Mouse (Mus musculus) midbrain, embryonic 15.5 days (tissue): ENCODE measurements around the gene Mfsd12. TPM values are rescaled to one million over a fixed set of nuclear protein-coding genes. Genes with fewer than 3 reads are reported as not detected.
A peak's percentile ranks its signal among the peaks of the same experiment; 100 is the strongest.

Experiments
- ATAC-seq: fragments of 200-750 bp; cut with Nextera tagmentation; replicated peaks from 2 replicates; pipeline ENCODE4 v1.8.0; 2017; ENCODE audit warnings: moderate TSS enrichment
- H3K27ac ChIP-seq: fragments of 300-500 bp; sonication (generic); 2 replicates; pipeline ENCODE4 v1.5.1; 2015; ENCODE audit warnings: mild to moderate bottlenecking, inconsistent platforms
- H3K27me3 ChIP-seq: fragments of 300-500 bp; sonication (generic); replicated peaks from 2 replicates; pipeline ENCODE4 v1.6.1; 2015; ENCODE audit warnings: inconsistent platforms
- H3K36me3 ChIP-seq: fragments of 300-500 bp; sonication (generic); replicated peaks from 2 replicates; pipeline ENCODE4 v1.6.1; 2015; ENCODE audit warnings: inconsistent platforms
- H3K4me1 ChIP-seq: fragments of 300-500 bp; sonication (generic); 2 replicates; pipeline ENCODE4 v1.6.1; 2015; ENCODE audit warnings: inconsistent platforms
- H3K4me2 ChIP-seq: fragments of 300-500 bp; sonication (generic); 2 replicates; pipeline ENCODE4 v1.6.1; 2015; ENCODE audit warnings: inconsistent platforms, mild to moderate bottlenecking, moderate library complexity
- H3K4me3 ChIP-seq: fragments of 300-500 bp; sonication (generic); 2 replicates; pipeline ENCODE4 v1.5.1; 2015; ENCODE audit warnings: mild to moderate bottlenecking, inconsistent platforms
- H3K9ac ChIP-seq: fragments of 300-500 bp; sonication (generic); 2 replicates; pipeline ENCODE4 v1.6.1; 2015; ENCODE audit warnings: mild to moderate bottlenecking, inconsistent platforms
- H3K9me3 ChIP-seq: fragments of 300-500 bp; sonication (generic); 2 replicates; pipeline ENCODE4 v1.6.1; 2016; ENCODE audit warnings: inconsistent platforms
- WGBS: fragments of 180-500 bp; shearing (Covaris S2); methylation state at CpG from one replicate; pipeline ENCODE4 v1.1.7; 2015; ENCODE audit warnings: mixed read lengths; 5-methylcytosine and 5-hydroxymethylcytosine counted together
- polyA plus RNA-seq: library from polyadenylated mRNA; unstranded; fragments of >200 nt; fragmentation: Nextera tagmentation; extraction: Ambion mirVana; gene quantifications from 2 replicates; pipeline ENCODE4 v1.2.1, GENCODE M21; 2015

The Mfsd12 gene
- polyA plus RNA-seq, 1 experiment from 2014 or later = 19.7 TPM

GRCm38 (mm10) chr10:81382039-81382438 lies 24.7 kb downstream of the Mfsd12 start:
- 84% methylated on average over 5 of the region's 5 CpGs for WGBS
- H3K27ac ChIP-seq = no peak overlapping the region
- H3K4me3 ChIP-seq = no peak overlapping the region
- H3K9me3 ChIP-seq = no peaks in the 10 kb centered on the region
- H3K4me2 ChIP-seq = no peak overlapping the region
- H3K4me1 ChIP-seq = peaks cover 26% of the 10 kb centered on the region
- H3K9ac ChIP-seq = no peak overlapping the region
- H3K27me3 ChIP-seq = no peaks in the 10 kb centered on the region
- H3K36me3 ChIP-seq = peaks cover under 1% of the 10 kb centered on the region; the same call in 1 of the 2 replicates
- ATAC-seq = no peak

GRCm38 (mm10) chr10:81383802-81384604 lies 26.7 kb downstream of the Mfsd12 start, which contains the start of the genes Dohh and Gm48551:
TSS of gene Dohh (plus strand) at chr10:81384428.
TSS of gene Gm48551 (plus strand) at chr10:81384466.
- Histone ChIP-seq H3K9me3 (no peaks in the 10 kb centered on the region), H3K9ac (peak within 1 kb of the TSS; percentile 71), H3K27ac (peak within 1 kb of the TSS; percentile 81), H3K4me2 (peak within 1 kb of the TSS; percentile 77), H3K27me3 (no peaks in the 10 kb centered on the region), H3K36me3 (peaks cover 10% of the 10 kb centered on the region; the same call in 1 of the 2 replicates), H3K4me3 (peak within 1 kb of the TSS; percentile 81), H3K4me1 (peaks cover 18% of the 10 kb centered on the region)
- ATAC-seq = peak; percentile 94
- 7% methylated on average over 54 of the region's 54 CpGs for WGBS

GRCm38 (mm10) chr10:81384605-81384982 lies 27.3 kb downstream of the Mfsd12 start:
- H3K4me1 ChIP-seq = peaks cover 17% of the 10 kb centered on the region
- under 1% methylated on average over 19 of the region's 19 CpGs for WGBS
- H3K36me3 ChIP-seq = peaks cover 10% of the 10 kb centered on the region; the same call in 1 of the 2 replicates
- no peaks in the 10 kb centered on the region for H3K9me3 ChIP-seq
- H3K27ac ChIP-seq = peak overlapping the region; percentile 81
- ATAC-seq = peak; percentile 45
- H3K27me3 ChIP-seq = no peaks in the 10 kb centered on the region
- peak overlapping the region; percentile 71 for H3K9ac ChIP-seq
- peak overlapping the region; percentile 81 for H3K4me3 ChIP-seq
- H3K4me2 ChIP-seq = peak overlapping the region; percentile 77

- H3K4me3 ChIP-seq = peak overlapping the region; percentile 81; the same call in 1 of the 2 replicates
- WGBS = 80% methylated on average over 22 of the region's 22 CpGs
- no peak overlapping the region for H3K9ac ChIP-seq
- H3K4me2 ChIP-seq = peak overlapping the region; percentile 77
- H3K27me3 ChIP-seq = no peaks in the 10 kb centered on the region
- peaks cover 18% of the 10 kb centered on the region for H3K4me1 ChIP-seq
- no peaks in the 10 kb centered on the region for H3K9me3 ChIP-seq
- peaks cover 10% of the 10 kb centered on the region; the same call in 1 of the 2 replicates for H3K36me3 ChIP-seq
- H3K27ac ChIP-seq = no peak overlapping the region
- no peak for ATAC-seq
Observed at GRCm38 (mm10) chr10:81385603-81386306, 28.5 kb downstream of the Mfsd12 start.

GRCm38 (mm10) chr10:81387716-81388115 lies 30.4 kb downstream of the Mfsd12 start:
- no peak for ATAC-seq
- Histone ChIP-seq H3K4me3 (no peak overlapping the region), H3K4me1 (peaks cover 18% of the 10 kb centered on the region), H3K9ac (no peak overlapping the region), H3K27ac (no peak overlapping the region), H3K27me3 (no peaks in the 10 kb centered on the region), H3K36me3 (peaks cover 10% of the 10 kb centered on the region; the same call in 1 of the 2 replicates), H3K9me3 (no peaks in the 10 kb centered on the region), H3K4me2 (no peak overlapping the region)
- WGBS = 94% methylated on average over 20 of the region's 20 CpGs

- H3K9me3 ChIP-seq = no peaks in the 10 kb centered on the region
- H3K4me2 ChIP-seq = no peak within 1 kb of the TSS
- H3K27ac ChIP-seq = no peak within 1 kb of the TSS
- H3K4me3 ChIP-seq = no peak within 1 kb of the TSS
- 82% methylated on average over 5 of the region's 5 CpGs for WGBS
- H3K4me1 ChIP-seq = peaks cover 26% of the 10 kb centered on the region
- H3K27me3 ChIP-seq = no peaks in the 10 kb centered on the region
- ATAC-seq = no peak
- H3K9ac ChIP-seq = no peak within 1 kb of the TSS
- peaks cover 10% of the 10 kb centered on the region; the same call in 1 of the 2 replicates for H3K36me3 ChIP-seq
Observed at GRCm38 (mm10) chr10:81388505-81389055, 31.3 kb downstream of the Mfsd12 start, which contains the start of gene Gm48552. TSS of gene Gm48552 (plus strand) at chr10:81389005.

- H3K4me3 ChIP-seq = no peak overlapping the region
- ATAC-seq = no peak
- no peak overlapping the region for H3K27ac ChIP-seq
- H3K9ac ChIP-seq = no peak overlapping the region
- no peaks in the 10 kb centered on the region for H3K27me3 ChIP-seq
- H3K9me3 ChIP-seq = no peaks in the 10 kb centered on the region
- WGBS = 45% methylated on average over 3 of the region's 3 CpGs
- no peak overlapping the region for H3K4me2 ChIP-seq
- peaks cover 28% of the 10 kb centered on the region for H3K4me1 ChIP-seq
- H3K36me3 ChIP-seq = peaks cover 10% of the 10 kb centered on the region; the same call in 1 of the 2 replicates
Observed at GRCm38 (mm10) chr10:81389373-81389772, 32.1 kb downstream of the Mfsd12 start.

- peak; percentile 27; the same call in 1 of the 2 replicates for ATAC-seq
- H3K4me3 ChIP-seq = no peak overlapping the region
- H3K36me3 ChIP-seq = peaks cover 10% of the 10 kb centered on the region; the same call in 1 of the 2 replicates
- no peak overlapping the region for H3K27ac ChIP-seq
- no peaks in the 10 kb centered on the region for H3K27me3 ChIP-seq
- H3K4me1 ChIP-seq = peaks cover 26% of the 10 kb centered on the region
- WGBS = 55% methylated on average over 23 of the region's 23 CpGs
- H3K9ac ChIP-seq = no peak overlapping the region
- H3K9me3 ChIP-seq = no peaks in the 10 kb centered on the region
- no peak overlapping the region for H3K4me2 ChIP-seq
Observed at GRCm38 (mm10) chr10:81389801-81390677, 32.7 kb downstream of the Mfsd12 start.

- peaks cover 20% of the 10 kb centered on the region for H3K4me1 ChIP-seq
- no peak overlapping the region for H3K4me3 ChIP-seq
- 93% methylated on average over 13 of the region's 13 CpGs for WGBS
- no peak overlapping the region for H3K4me2 ChIP-seq
- no peak overlapping the region for H3K27ac ChIP-seq
- ATAC-seq = no peak
- H3K9ac ChIP-seq = no peak overlapping the region
- H3K27me3 ChIP-seq = no peaks in the 10 kb centered on the region
- no peaks in the 10 kb centered on the region for H3K9me3 ChIP-seq
- peaks cover 10% of the 10 kb centered on the region; the same call in 1 of the 2 replicates for H3K36me3 ChIP-seq
Observed at GRCm38 (mm10) chr10:81390678-81390965, 33.3 kb downstream of the Mfsd12 start.

GRCm38 (mm10) chr10:81392270-81392669 lies 35.0 kb downstream of the Mfsd12 start:
- Histone ChIP-seq H3K9ac (no peak overlapping the region), H3K9me3 (no peaks in the 10 kb centered on the region), H3K36me3 (peaks cover 8% of the 10 kb centered on the region; the same call in 1 of the 2 replicates), H3K4me1 (peaks cover 23% of the 10 kb centered on the region), H3K4me2 (no peak overlapping the region), H3K27ac (no peak overlapping the region), H3K4me3 (no peak overlapping the region), H3K27me3 (no peaks in the 10 kb centered on the region)
- WGBS = 86% methylated on average over 6 of the region's 6 CpGs
- no peak for ATAC-seq

GRCm38 (mm10) chr10:81392781-81393185 lies 35.5 kb downstream of the Mfsd12 start, which contains the start of gene Smim24:
TSS of gene Smim24 (plus strand) at chr10:81393051.
- Histone ChIP-seq H3K9ac (no peak within 1 kb of the TSS), H3K4me1 (peaks cover 23% of the 10 kb centered on the region), H3K4me3 (peak within 1 kb of the TSS; percentile 15; the same call in 1 of the 2 replicates), H3K27ac (no peak within 1 kb of the TSS), H3K36me3 (peaks cover 3% of the 10 kb centered on the region; the same call in 1 of the 2 replicates), H3K4me2 (peak within 1 kb of the TSS; percentile 36), H3K27me3 (no peaks in the 10 kb centered on the region), H3K9me3 (no peaks in the 10 kb centered on the region)
- 64% methylated on average over 14 of the region's 14 CpGs for WGBS
- no peak for ATAC-seq
